Mouse (Mus musculus): ENCODE data around the gene Actn4. TPM values are rescaled to one million over a fixed set of nuclear protein-coding genes. Genes with fewer than 3 reads are reported as not detected.

The Actn4 gene
- total RNA-seq (2023): 100 to 1,000 TPM; 132 to 140 TPM

DNA sequence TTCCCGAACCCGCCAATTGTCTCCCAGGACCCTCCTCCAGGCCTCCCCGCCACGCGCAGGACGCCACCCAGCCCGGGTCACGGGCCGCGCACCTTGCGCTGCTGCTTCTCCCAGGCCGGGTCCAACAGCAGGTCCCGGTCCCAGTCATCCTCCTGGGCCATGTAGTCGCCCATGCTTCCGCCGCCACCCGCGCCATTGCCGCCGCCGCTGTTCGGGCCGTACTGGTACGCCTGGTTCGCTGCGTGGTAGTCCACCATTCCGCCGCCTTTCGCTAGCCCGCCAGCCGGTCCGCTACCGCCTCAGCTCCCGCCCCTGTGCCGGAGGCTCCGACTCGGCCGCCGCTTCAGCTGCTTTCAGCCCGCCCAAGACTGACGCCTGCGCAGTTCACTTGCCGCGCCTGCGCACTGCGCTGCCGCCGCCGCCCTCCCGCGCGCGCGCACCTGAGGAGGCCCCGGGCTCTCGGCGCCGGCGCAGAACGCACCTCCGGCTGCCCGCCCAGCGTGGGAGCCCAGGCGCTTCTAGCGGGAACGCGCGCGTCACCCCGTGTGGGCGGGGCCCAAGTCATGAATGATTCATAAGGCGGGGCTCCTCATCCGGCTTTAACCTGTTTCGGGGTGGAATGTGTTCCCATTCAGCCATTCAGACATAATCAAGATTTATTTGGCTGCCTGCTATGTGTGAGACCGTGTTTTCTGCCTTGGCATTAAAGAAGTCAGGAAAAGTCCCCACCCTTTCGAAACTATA lies at the start of gene Actn4:
TSS of gene Actn4 (minus strand) at position 414 of the 744 bp plus-strand sequence.

DNA sequence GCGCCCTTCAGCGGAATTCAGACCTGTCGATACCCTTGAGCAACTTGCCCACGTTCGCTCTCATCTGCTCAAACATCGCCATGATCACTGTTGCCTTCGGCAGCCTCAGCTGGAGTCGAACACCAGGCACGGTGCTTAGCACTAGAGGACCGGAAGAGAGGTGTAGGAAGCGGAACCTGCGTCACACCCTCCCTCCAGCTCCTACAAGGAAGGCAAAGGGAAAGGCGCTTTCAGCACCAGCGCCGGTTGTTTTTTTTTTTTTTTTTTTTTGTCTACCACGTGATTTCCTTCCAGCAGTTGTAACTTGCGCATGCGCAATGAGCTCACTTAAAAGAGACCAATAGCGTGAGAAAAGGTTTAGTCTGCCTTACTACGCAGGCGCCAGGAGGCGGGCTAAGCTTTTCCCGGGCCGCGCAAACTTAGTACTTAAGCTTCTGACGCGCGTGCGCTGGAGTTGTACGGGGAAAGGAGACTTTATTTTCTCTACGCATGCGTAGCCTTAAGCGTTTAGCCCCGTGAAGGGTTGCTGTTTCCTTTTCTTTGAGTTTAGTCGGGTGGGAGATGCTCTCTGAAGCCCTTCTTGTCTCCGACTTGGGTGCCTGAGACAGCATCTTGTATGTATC lies 19.6 kb upstream of the Actn4 start, which contains the start of the genes Eif3k and Map4k1:
TSS of gene Eif3k (minus strand) at position 214 of the 623 bp plus-strand sequence.
TSS of gene Map4k1 (plus strand) at position 400 of the 623 bp plus-strand sequence.

DNA sequence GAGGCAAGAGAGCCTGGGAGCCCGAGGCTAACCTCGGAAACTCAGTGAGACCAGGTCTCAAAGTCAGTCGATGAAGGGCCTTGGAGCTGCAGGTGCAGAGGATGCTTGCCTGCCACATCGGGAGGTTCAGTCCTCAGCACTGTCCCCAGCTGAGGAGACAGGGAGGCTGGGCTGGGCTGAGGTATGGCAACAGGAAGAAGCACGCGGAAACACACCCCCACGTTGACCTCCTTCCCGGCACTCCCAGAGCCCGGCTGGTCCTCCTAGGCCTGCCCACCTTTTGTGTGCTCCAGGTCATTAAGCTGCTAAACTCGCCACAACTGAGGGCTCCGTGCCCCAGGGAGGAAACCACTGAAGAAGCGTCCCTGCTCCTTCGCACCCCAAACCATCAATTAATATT lies 80.9 kb downstream of the Actn4 start, which contains the start of gene Capn12:
TSS of gene Capn12 (plus strand) at position 224 of the 400 bp plus-strand sequence.

DNA sequence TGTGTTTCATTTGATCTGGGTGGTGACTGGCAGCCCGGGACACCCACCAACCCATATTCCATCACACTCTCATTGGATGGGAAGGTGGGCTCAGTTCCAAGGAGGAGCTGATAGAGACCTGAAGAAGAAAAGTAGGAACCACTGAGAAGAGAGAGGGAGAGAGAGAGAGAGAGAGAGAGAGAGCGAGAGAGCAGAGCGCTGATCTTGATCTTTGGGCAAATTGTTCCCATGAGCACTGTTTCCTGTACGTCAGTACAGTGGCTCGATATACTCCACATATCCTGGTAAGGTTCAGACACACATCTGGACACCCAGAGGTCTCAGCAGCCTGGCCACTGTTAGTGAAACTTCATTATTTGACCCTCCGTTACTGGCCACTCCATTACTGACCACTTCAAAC lies 98.6 kb downstream of the Actn4 start, which contains the start of gene Lgals7:
TSS of gene Lgals7 (plus strand) at position 314 of the 400 bp plus-strand sequence.

Other genes starting within 250 kb of the Actn4 start
- 1 to 10 TPM; 2.8 to 3.5 TPM for gene Fbxo17, start 245.5 kb downstream of the Actn4 start, total RNA-seq (2023)
- 10 to 100 TPM; 18.5 to 22.3 TPM for gene Mrps12, start 220.5 kb downstream of the Actn4 start, total RNA-seq (2023)
- 1 to 10 TPM; 8.6 to 8.7 TPM for gene Sars2, start 220.3 kb downstream of the Actn4 start, total RNA-seq (2023)
- gene Ccer2, start 206.2 kb downstream of the Actn4 start, total RNA-seq (2023): not detected
- 10 to 100 TPM; 59.4 to 63.6 TPM for gene Sirt2, start 195.6 kb downstream of the Actn4 start, total RNA-seq (2023)
- gene Nfkbib, start 194.8 kb downstream of the Actn4 start, total RNA-seq (2023): 10 to 100 TPM; 34.4 to 38.3 TPM
- gene Rinl, start 173.4 kb downstream of the Actn4 start, total RNA-seq (2023): 100 to 1,000 TPM in 1 of 2 experiments, 10 to 100 TPM in 1; 99.8 to 101 TPM
- gene Hnrnpl, start 153.8 kb downstream of the Actn4 start, total RNA-seq (2023): 100 to 1,000 TPM; 377 to 403 TPM
- 100 to 1,000 TPM; 105 to 107 TPM for gene Ech1, start 137.1 kb downstream of the Actn4 start, total RNA-seq (2023)
- gene Lgals4, start 128.5 kb downstream of the Actn4 start, total RNA-seq (2023): 10 to 100 TPM; 16.8 to 17.5 TPM
- gene Lgals7, start 98.5 kb downstream of the Actn4 start, total RNA-seq (2023): not detected
- not detected for gene Capn12, start 80.9 kb downstream of the Actn4 start, total RNA-seq (2023)
- gene Eif3k, start 19.5 kb upstream of the Actn4 start, total RNA-seq (2023): 100 to 1,000 TPM; 183 to 186 TPM
- gene Map4k1, start 19.7 kb upstream of the Actn4 start, total RNA-seq (2023): 10 to 100 TPM; 39.2 to 44.9 TPM
- under 1 TPM; 0.18 to 0.20 TPM for gene Ryr1, start 162.8 kb upstream of the Actn4 start, total RNA-seq (2023)
- gene Rasgrp4, start 172.5 kb upstream of the Actn4 start, total RNA-seq (2023): 100 to 1,000 TPM; 271 to 292 TPM
- gene Fam98c, start 193.9 kb upstream of the Actn4 start, total RNA-seq (2023): 10 to 100 TPM; 14.4 to 18.2 TPM
- gene Ggn, start 207.9 kb upstream of the Actn4 start, total RNA-seq (2023): under 1 TPM; 0.24 to 0.82 TPM
- gene Spred3, start 208.1 kb upstream of the Actn4 start, total RNA-seq (2023): 1 to 10 TPM; 2.4 to 3.0 TPM
- 100 to 1,000 TPM; 165 to 168 TPM for gene Psmd8, start 218.4 kb upstream of the Actn4 start, total RNA-seq (2023)

Data from neutrophil, adult 83 days (primary cell).